Mouse (Mus musculus): Measurements from ENCODE around the gene Grifin.

Grifin gene

DNA sequence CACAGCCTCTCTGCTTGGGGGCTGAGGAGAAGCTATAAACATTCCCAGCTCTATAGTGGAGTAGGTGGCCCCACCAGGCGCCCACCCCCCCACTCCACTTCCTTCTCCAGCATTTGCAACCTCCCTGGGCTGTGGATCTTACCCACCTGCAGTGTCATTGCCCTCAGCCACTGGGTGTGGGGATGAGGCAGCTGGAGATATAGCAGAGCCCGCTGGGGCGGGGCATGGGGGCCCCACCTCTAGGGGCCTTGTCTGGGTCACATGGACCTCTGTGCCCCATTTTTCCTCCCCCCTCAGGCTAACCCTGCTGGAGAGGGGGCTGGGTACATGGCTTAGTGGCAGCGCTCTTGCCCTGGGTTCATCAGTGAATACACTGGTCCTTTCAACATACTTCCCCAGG is at the start of gene Grifin:
Grifin (minus strand) TSS at position 176 of the 400 bp plus-strand sequence.
- no peak for DNase-seq (ENCODE audit: low read depth)

DNA sequence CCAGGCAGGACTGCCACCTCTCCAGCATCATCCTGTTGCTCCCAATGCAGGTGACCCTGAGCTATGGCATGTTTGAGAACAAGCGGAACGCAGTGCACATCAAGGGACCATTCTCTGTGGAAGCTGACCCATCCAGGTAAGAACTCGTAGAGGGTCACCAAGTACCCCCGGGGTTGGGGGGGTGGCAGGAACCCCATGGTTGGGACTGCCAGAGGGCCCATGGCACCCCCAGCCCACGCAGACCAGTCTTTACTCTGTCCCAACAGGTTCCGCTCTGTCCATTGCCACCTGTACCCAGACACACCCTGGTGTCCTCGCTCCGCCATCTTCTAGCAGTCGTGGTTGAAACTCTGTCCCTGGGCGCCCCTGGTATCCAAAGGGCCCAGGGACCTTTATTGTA is 49.3 kb upstream of the Grifin start:
- no peak for DNase-seq (ENCODE audit: low read depth)

DNA sequence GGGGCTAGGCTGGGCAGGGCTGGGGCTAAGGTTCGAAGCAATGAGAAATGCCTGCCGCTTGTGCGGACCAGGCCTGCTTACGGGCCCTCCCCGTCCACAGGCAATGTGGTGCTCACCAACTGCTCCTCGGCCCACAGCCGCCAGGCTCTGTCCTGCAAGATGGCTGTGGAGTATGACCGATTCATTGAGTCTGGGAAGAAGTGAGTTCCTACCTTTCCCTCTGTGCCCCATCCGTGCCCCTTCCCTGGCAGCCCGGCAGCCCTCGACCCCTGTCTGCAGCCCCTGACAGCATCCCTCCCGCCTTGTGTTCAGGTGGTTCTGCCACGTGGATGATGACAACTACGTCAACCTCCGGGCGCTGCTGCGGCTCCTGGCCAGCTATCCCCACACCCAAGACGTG is 47.3 kb upstream of the Grifin start:
- DNase-seq (ENCODE audit: low read depth) = no peak

DNA sequence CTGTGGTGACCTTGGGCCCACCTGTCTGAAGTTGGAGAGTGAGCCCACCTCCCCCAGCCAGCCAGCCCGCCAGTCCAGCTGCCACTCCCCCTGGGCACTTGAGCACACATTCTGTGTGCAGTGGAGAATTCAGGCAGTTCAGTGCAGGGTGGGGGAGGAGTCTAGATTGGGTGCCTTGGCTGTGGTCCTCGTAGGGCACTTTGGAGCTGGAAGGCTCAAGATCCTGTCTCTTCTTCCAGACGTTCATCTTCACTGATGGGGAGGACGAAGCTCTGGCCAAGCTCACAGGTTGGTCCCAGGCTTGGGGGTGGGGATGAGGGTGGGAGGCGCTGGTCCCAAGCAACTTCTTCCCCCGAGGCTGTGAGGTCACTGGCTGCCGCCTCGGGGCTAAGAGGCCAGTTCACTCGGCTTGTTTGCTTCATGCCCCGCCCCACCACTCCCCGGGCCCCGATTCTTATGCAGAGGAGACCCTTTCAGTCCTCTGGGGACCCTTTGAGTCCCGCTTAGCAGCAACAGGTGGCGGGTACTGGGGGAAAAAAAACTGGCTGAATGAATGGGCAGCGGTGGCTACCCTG is 46.8 kb upstream of the Grifin start:
- no peak for DNase-seq (ENCODE audit: low read depth)

DNA sequence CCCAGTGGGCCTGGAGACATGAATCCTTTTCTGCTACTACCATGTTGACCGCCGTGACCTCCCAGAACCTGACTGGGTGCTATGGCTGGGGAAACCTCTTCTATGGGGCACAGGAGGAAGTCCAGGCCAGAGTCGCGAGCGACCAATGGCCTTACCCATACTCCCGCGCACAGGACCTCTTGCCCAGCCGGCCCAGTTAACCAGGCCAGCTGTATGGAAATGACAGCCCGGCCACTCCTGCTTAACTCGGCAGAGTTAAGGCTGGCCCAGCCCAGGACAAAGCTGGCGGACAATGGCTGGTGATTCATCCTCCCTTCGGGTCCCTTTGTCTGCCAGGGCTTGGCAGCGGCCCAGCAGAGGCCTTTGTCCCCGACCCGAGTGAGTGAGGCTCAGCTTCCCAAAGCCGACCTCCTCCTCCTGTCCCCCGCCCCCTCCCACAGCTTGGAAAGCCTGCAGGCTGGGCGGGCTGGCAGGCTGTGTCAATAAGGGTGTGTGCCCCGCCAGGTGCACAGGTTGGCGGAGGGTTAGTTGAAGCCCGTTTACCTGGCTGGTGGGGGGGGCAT is 46.2 kb upstream of the Grifin start:
- no peak for DNase-seq (ENCODE audit: low read depth)

DNA sequence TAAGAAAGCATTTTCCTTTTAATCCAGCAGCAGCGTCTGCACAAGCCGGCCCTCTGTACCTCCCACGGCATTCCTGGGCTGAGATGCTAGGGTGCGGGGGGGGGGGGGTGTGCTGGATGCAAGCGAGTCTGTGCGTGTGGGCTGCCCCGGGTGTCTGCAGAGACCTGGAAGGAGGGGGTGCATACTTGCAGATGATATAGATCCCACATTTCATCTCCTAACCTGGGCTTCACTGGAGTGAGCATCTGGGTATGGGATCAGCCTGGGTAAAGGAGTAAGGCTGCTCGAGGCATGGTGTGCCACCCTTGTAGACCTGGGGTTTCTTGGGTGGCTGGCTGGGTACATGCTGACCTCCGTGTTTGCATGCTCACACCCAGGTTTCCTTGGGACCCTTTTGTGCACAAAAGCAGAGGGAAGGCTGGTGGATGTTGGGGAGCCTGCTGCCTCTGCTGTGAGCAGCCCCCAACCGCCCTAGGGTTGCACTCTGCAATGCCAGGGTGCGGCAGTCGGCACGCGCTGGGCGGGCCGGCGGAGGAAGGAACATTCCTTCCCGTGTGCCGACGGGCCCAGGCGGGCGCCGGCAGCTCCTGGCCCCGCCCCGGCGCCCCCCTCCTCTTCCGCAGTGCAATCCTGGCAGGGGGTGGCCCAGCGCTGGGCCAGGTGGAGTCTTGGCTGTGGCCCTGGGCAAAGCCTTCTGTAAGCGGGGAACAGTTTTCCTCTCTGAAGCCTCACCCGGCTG is 45.6 kb upstream of the Grifin start:
- no peak for DNase-seq (ENCODE audit: low read depth)

DNA sequence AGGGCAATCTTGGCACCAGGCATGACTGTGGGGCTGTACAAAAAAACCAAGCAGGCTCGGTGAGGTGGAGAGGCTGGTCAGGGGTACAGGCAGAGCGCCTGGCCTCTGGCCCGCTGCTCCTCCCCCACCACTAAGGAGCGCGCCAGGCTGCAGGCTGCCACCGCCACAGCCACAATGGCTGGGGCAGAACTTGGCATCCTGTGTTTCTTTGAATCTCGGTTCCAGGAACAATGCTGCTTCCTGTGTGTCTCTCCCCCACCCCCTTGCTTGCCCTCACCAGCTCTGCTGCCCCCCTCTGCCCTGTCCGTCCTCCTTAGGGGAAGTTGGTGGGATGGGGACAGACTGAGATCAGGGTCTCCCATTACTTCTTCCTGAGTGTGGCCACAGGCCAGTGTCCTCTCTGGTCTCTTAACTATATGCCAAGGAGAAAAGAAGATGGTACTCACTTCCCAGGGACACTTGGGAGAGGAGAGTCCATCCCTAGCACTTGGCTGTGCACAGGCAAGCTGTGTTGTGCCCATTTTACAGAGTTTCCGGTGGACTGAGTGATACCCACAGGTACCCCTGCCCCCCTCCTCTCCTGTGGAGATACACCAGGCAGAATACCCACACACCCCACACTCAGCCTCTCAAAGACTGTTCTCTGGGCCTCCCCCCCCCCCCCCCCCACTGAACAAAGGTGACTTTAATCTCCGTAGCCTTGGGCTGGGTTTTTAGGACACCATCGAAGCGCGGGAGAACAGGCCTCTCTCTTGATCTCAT is 44.8 kb upstream of the Grifin start:
- no peak for DNase-seq (ENCODE audit: low read depth)

DNA sequence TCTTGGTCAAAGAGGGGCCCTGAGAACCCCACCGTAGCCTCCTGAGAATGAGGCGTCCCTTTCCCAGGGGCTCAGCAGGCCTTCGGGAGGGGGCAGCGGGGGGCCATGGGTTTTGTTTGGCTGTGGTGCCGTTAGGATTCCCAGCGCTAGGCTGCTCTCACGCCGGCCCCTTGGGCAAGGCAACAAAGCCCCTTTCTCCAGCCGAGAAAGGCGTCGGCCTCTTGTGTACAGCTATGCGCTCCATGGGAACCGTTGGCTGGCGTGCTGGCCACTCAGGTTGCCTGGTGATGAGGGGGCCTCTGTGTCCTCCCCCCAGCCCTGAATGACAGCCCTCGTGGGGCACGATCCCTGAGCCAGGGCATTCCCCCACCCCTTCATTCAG is 43.8 kb upstream of the Grifin start:
- no peak for DNase-seq (ENCODE audit: low read depth)

DNA sequence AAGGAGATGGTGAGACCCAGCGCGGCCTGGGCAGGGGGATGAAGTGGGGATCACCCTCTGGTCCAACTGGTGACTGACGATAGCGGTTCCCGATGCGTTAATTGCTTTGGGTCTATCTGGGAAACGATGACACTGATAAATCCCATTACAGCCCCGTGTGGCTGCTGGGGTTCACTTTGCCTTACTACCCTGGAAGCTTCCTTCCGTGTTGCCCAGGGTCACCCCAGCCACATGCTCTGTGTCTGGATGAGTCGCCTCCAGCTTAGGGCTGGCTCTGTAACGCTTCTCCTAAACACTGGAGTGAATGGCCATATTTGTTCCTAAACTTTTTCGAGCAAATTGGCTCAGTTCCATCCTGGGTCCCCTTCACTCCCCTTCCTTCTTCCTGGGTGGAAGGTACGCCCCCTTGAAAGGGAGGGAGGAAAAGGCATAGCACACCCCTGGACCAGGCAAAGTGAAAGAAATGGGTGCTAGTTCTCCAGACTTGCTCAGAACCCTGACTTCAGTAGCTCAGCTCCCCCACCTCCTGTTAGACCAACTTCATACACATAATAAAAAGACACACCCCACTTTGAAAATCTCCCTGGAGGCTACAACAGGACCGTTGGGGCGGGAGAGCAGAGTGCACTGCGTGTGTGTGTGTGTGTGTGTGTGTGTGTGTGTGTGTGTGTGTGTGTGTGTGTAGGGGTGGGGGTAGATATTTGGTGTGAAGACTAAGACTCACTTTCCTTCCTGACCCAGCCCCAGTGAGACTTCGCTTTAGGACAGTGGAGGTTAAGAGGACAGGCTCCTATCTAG is 43.2 kb upstream of the Grifin start:
- no peak for DNase-seq (ENCODE audit: low read depth)

DNA sequence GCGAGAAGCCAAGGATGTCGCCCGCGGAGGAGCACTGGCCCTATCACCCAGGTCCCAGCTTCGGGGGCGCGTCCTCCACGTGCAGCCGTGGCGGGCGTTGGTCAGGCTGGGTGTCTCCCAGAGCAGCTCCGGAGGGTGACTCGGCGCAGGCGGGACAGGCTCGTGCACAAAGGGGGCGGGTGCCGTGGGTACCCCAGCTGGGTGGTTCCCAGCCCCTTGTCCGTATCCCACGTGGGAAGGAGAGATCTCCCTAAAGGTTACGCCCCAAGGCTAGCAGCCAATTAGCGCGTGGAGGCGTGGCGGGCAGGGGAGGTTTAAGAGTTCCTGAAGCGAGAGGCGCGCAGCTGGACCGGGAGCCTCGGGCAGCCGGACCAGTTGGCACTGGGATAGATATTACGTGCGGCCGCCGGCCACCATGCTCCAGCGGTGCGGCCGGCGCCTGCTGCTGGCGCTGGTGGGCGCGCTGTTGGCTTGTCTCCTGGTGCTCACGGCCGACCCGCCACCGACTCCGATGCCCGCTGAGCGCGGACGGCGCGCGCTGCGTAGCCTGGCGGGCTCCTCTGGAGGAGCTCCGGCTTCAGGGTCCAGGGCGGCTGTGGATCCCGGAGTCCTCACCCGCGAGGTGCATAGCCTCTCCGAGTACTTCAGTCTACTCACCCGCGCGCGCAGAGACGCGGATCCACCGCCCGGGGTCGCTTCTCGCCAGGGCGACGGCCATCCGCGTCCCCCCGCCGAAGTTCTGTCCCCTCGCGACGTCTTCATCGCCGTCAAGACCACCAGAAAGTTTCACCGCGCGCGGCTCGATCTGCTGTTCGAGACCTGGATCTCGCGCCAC is 42.3 kb upstream of the Grifin start, which contains the start of gene Lfng:
Lfng (plus strand) TSS at position 320 of the 835 bp plus-strand sequence.
- DNase-seq (ENCODE audit: low read depth) = no peak

DNA sequence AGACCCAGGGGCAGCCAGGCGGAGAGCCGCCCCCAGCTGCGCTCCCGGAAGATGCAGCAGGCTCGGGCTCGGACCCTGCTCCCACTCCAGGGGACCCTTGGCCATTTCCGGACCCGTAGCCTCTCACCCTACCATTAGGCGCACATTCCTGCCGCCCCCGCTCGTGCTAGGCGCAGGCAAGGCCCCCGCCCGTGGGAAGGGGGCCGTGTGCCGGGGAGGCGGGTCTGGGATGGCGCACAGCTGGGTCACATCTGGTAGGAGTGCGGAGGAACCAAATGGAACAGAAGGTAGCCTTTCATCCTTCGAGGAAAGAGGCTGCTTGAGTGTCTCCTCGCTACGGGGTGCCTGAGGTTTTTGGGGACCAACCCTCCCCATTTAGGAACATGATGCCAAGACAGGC is 41.5 kb upstream of the Grifin start:
- no peak for DNase-seq (ENCODE audit: low read depth)

DNA sequence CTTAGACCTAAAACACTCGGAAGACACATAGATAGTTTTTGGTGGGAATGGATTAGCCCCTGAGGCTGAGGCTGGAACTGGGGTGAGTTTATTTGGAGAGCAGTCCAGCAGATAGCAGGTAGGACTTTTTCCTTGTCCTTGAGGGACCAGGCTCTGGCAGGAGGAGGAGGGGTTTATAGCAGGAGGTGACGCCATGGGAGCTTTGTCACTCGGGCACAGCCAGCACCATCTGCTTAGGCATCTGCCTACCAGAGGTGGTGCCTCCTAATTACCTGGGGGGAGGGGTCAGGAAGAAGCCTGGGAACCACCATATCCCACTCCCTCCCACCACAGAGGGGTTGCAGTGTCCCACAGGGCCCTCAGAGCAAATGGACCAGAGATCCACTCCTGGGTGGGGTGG is 40.4 kb upstream of the Grifin start:
- DNase-seq (ENCODE audit: low read depth) = no peak

DNA sequence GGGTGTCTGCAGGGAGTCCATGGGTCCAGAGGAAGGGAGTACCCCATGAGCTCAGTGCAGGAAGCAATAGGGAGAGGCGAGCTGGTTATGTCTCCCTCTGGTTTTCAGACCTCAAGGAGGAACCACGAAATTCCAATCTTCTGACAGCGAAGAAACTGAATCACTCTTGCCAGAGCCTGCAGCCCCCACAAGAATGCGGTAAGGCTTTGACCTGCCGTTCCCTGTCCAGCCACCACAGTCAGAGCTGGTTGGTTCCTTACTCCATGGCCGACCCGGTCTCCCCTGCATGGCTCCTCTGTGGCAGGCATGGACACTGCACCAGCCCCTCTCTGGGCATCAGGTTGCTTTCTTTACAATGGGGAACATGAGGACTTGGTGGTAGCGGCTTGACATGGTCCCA is 39.5 kb upstream of the Grifin start:
- no peak for DNase-seq (ENCODE audit: low read depth)

DNA sequence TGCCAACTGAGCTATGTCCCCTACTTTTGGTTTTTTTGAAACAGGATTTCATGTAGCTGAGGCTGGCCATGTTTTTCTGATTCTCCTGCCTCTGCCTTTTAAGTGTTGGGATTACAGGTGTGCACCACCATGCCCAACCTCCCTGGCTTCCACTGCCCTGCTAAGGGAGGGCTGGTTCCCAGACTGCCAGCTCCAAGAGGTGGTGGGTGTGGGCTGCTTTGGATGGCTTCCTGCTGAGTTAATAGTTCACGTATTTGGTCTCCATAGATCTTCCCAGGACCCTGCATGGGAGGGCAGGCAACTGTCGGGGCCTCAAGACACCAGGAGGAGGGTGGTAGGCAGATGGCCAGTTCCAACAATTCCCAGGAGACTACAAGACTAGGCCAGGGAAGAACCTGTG is 37.7 kb upstream of the Grifin start:
- no peak for DNase-seq (ENCODE audit: low read depth)

DNA sequence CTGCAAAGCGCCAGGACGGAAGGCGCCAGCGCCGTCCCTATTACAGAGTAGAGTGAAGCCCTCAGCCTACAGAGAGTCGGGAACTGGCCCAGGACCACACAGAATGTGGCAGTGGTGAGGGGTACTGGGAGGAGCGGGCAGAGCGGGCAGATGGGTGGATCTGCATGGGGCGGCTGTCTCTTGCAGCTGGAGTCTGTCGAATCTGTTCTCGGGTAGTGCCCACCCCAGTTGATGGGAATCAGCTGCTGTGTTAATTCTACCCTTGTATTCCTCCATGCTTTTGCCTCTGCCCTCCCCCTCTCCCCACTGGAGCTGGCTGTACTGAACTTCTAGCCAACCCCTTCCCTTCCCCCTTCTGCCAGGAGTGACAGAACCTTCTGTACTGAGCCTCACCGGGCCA is 36.8 kb upstream of the Grifin start:
- no peak for DNase-seq (ENCODE audit: low read depth)

DNA sequence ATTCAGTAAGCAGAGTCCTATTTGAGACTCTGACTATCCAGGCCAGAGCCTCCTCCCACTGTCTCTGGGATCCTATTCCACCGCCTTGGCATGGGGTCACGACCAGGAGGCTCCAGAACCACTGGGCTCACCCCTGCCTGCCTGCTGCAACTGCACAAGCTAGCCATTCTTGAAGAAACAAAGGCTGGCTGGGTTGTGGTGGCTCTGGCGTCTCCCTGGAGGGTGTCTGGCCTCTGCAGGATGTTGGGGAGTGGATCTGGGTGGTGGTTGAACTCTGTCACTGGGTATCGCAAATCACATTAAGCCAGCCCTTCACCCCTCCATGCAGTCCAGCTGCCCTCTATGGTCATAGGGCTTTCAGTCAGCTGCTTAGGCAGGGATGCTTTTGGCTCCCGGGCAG is 35.1 kb upstream of the Grifin start:
- no peak for DNase-seq (ENCODE audit: low read depth)

DNA sequence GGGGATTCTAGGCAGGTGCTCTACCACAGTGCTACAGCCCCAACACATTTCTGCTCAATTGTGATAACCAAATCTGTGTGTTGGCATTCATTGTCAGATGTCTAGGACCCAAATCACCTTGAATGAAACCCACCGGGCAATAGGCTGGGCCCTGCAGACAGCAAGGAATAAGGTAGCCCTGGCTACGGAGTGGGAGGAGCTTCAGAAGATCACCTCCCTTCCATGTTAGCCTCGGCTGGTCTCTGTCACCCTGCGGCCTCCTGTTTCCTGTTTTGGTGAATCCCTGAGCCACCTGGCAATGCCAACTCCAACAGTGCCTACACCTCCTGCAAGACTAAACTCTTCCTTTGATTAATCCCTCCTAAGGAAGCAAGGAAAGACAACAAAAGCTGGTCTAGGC is 32.9 kb upstream of the Grifin start:
- DNase-seq (ENCODE audit: low read depth) = no peak

DNA sequence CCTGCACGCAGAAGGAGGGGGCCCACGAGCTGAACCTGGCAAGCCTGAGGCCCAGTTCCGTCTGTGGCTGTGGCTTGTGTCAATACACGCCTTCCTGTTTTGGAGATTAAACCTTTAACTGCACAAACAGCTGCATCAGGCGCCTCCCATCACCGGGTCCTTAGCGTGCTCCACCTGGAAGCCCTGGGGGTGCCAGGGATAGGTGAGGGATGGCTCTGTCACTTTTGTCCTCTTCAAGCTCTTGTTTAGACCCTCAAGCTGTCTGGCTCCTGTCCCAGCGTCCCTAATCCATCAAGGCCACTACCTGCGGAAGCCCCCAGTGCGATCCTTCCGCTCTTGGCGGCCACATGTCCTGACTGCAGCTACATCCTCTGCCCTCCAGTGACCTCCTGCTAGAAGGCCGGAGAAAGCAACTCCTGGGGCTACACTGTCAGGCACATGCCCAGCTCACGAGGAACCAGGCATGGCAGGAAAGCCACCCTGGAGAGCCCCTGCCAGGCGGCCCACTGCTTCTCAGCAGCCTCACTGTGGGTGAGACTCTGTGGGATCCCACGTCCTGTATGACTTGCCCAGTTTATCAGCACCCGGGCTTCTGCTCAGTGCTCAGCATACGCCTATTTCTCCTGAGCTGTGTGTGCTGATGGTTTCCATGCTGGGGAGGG is 32.2 kb upstream of the Grifin start:
- DNase-seq (ENCODE audit: low read depth) = no peak

DNA sequence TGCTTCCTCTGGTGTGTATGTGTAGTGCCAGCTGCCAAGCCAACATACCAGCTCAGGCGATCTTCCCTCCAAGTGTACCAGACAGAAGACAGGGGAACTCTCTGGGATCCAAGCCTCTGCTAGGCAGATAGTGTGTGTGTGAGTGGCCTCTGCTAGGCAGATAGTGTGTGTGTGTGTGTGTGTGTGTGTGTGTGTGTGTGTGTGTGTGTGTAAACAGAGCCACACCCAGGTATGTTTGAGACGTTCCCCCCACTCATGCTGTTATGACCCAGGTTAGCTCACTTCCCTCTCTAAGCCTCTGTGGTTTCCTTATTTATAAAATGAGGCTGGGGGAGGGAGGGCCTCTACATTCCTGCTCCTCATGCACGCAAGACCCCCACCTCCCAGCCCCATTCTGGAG is 31.6 kb upstream of the Grifin start:
- no peak for DNase-seq (ENCODE audit: low read depth)

DNA sequence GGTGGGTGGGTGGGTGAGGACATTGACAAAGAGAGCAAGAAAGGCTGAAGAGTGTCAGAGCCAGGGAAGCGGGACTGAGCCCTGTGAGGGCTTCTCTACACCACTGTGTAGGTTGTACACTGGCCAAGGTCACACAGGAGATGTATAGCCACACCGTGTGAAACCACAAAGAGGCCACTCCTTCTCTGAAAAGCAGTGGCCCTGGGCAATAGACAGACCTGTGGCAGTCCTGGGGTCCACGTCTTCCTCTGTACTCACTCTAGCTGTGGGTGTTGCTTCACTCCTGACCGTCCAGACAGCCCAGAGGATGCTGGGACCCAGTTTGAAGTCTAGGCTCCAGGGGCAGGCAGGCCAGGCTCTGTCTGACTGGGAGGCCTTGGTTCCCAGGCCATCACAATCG is 30.0 kb upstream of the Grifin start:
- no peak for DNase-seq (ENCODE audit: low read depth)

Measured in fibroblast of lung, adult 2 months (primary cell).